Mouse (Mus musculus): ENCODE data around the gene Lrrtm3.

Gene Lrrtm3

GRCm38 (mm10) chr10:64089680-64090460, at the start of gene Lrrtm3:
Gene Lrrtm3 (minus strand): TSS chr10:64090277.
- DNase-seq (ENCODE audit: low spot score) = peak; percentile 92

GRCm38 (mm10) chr10:64135481-64135880, 45.4 kb upstream of the Lrrtm3 start:
- no peak for DNase-seq (ENCODE audit: low spot score)

GRCm38 (mm10) chr10:64133461-64133860, 43.4 kb upstream of the Lrrtm3 start:
- DNase-seq (ENCODE audit: low spot score) = no peak

DNA sequence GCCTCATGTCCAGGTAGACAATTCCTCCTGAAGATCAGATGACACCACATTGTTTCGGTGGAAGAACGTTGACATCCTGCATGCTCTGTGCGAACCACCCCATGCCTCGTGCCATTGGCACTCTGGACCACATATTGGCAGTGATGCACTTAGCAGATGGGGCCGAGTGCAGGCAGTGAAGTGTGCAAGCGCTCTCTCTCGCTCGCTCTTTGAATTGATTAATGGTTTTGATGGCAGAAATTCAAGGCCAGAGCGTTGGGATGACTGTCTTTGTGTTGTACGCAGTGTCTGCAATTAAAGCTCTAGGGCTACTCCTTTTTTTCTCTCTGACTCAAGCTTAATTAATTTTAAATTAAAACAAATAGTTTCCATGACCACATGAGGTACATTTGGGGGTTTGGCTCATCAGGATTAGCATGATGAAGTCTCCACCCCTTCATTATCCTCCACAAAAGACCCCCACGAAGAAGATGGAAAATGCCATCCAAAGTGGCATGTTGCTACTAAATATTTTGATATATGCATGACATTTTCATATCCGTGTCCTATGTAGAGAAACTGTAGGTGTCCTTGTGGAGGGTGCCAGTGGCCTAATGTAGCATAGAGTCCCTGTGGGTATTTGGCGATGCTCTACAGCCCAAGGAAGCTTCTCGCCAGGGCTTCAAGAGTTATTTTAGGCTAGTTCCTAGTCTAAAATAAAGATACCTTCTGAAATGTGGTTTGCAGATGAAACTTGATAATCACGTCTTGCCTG, 40.5 kb upstream of the Lrrtm3 start:
- DNase-seq (ENCODE audit: low spot score) = no peak

DNA sequence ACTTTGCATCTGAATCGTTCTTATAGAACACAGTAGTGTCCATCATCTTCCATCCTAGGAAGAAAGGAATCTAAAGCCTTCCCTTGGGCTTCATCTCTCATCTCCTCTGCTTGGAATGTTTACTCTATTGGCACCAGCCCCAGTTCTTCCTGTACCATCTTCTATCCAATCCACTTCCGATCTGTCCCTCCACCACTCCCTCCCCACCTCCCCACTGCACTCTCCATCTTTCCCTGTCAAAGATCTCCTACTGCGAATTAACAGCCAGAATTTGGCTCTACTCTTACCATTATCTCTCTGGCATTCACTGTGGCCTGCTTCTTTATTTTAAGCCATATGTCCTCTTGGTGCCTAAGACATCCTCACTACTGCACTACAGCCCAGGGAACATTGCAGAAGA, 28.8 kb upstream of the Lrrtm3 start:
- DNase-seq (ENCODE audit: low spot score) = no peak

DNA sequence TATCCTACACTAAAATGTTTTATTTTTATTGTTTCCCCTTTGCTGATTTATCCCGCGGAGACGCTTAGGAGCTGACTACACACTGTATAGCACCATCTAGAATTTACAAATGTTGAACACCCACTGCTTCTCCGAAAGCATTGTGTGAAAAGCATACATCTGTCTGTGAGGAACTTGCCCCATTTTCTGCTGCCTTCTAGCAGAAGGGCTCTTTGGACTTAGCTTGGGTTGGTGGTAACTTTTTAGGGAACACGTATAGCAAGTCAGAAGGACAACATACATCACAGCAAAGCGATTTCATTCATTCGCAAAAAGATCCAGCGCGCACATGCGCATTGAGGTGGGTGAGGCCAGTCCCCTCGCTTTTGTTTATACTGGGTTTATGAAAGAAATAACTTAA, 25.2 kb upstream of the Lrrtm3 start:
- no peak for DNase-seq (ENCODE audit: low spot score)

DNA sequence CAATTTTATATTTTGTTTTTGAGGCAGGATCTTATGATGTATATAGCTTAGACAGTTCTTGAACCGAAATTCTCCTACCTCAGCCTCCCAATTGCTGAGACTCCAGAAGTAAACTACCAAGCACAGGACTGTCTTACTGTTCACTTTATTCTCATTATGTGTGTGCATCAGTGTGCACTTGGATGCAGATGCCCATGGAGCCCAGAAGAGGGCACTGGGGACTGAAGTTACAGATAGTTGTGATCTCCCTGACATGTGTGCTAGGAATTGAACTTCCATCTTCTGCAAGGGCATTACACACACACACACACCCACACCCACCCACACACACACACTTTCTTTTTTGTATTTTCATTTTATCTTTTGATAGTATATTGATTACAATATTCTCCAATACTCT, 6.5 kb upstream of the Lrrtm3 start:
- no peak for DNase-seq (ENCODE audit: low spot score)

GRCm38 (mm10) chr10:64088774-64089460, 1.2 kb downstream of the Lrrtm3 start:
- DNase-seq (ENCODE audit: low spot score) = no peak

DNA sequence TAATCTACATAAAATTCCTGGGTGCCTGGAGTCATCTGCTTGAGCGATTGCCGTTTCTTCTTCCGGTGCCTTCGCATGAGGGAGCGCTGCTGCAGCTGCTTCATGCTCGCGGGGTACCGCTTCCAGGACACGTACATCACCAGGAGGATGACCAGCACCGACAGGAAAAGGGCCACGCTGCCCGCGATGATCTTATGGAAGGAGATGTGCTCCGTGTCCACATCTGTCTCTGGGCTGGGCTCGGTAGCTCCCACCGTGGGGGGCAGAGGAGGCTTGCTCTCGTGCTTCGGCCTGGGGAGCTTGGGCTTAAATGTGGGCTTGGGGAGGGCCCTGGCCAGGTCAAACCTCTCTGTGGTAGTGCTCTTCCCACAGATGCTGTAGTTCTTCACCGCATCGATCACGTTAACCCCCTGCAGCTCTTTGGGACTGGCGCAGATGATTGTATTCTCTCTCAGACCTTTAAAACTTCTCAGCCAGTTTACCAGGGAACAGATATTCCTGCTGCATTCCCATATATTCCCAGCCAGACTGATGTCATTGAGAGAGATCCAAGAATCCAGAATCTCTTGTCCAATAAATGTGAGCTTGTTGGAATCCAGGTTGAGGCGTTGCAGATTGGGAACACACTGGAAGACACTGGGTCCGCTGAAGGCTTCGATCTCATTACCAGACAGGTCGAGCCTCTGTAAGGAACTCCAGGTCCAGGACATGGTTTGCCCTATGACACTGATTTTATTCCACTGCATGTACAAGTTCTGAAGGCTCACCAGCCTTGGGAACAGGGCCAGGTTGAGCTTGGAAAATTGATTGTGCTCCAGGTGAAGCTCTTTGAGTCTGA, 1.9 kb downstream of the Lrrtm3 start:
- peak; percentile 58 for DNase-seq (ENCODE audit: low spot score)

DNA sequence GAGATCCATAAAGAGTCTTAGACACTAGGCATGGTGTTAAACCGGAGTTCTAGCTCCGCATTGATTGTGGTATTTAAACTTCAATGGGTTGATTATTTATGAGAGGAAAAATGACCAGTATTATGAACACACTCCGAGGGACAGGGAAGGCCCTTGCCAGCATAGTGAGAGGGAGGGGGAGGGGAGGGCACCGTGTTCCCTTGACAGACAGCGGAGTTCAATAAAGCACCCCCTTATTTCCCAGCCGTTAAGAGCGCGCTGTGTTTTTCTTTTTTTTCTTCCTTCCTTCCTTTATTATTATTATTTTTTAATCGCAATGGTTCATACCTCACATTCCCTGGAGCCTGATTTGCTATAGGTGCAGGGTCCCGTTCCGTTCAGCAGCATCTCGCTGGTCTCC, 2.6 kb downstream of the Lrrtm3 start:
- DNase-seq (ENCODE audit: low spot score) = no peak

GRCm38 (mm10) chr10:64086567-64087391, 3.3 kb downstream of the Lrrtm3 start:
- DNase-seq (ENCODE audit: low spot score) = peak; percentile 52

GRCm38 (mm10) chr10:64086183-64086566, 3.9 kb downstream of the Lrrtm3 start:
- no peak for DNase-seq (ENCODE audit: low spot score)

GRCm38 (mm10) chr10:64084465-64084864, 5.6 kb downstream of the Lrrtm3 start:
- DNase-seq (ENCODE audit: low spot score) = peak; percentile 68

GRCm38 (mm10) chr10:64083813-64084212, 6.3 kb downstream of the Lrrtm3 start:
- peak; percentile 20 for DNase-seq (ENCODE audit: low spot score)

- no peak for DNase-seq (ENCODE audit: low spot score)
These were observed 7.7 kb downstream of the Lrrtm3 start for GRCm38 (mm10) chr10:64082345-64082744.

DNA sequence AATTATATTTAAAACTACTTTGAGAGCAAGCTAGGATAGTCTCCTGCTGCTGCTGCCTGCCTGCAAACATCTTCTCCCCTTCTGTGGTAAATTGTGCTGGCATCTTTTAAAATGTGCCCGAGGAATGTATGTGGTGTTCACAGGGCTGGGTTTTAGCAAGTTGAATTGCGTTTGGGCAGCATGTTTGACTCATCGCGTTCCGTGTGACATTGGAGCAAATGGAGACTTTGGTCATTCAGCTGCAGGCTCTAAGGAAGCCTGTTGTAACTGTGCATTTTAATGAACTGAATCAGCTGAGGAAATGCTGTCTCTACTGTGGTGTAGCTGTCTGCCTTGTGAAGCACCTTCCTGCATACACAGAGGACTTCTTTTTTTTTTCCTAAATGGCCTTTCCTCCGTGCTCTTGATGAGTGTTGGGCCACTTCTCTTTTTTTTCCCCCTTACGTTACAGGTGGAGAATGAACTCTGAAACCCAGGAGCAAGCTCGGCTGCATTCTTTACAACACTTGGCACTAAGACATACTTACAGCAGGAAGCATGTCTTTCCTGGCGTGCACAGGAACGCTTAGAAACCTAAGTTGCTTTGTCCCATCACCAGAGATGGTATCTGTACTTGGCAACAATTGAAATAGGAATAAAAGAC, 13.5 kb downstream of the Lrrtm3 start:
- DNase-seq (ENCODE audit: low spot score) = no peak

DNA sequence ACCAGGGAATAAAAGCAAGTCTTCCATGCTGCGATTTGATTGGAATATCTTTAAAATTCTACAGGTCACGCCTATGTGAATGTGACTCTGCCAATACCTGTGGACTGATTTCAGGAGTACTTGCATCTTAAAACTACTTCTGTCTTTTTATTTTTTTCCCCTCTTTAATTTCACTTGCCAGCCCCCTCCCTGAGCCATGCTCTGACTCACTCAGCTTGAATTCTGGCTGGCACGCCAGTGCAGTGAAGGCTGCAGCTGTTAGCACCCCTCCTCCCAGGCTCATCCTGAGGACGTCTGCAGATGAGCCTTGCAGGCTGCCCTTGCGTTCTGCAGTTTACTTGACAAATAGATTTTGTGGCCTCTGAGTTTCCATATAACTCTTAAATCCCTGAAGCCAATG, 14.1 kb downstream of the Lrrtm3 start:
- no peak for DNase-seq (ENCODE audit: low spot score)

- no peak for DNase-seq (ENCODE audit: low spot score)
These were observed 26.4 kb downstream of the Lrrtm3 start for GRCm38 (mm10) chr10:64063704-64064103.

GRCm38 (mm10) chr10:64049946-64050345, 40.1 kb downstream of the Lrrtm3 start:
- DNase-seq (ENCODE audit: low spot score) = no peak

GRCm38 (mm10) chr10:64049151-64049550, 40.9 kb downstream of the Lrrtm3 start:
- DNase-seq (ENCODE audit: low spot score) = no peak

- DNase-seq (ENCODE audit: low spot score) = no peak
These were observed 48.2 kb downstream of the Lrrtm3 start for GRCm38 (mm10) chr10:64041892-64042291.
